ENCODE assay signal across 19 mouse cellular contexts in the genomic region with DNA sequence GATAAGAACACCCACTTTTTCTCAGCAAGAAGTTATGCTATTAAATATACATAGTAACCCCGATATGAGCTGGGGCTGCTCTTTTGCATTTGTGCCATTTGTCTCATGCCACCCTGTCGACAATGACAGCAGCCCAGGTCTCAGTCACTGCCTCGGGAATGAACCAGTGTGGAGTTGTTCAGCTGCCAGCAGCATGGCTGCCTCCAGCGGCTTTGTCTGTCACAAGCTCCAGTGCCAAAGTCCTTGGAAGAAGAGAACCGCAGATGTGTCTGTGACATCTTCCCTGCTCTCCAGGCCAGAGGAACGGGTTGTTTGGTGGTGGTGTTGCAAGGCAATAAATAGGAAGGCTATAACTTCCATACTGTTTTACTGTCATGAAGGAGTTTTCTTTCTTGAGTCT.
DNase-seq lines count a peak whose midpoint lies in the region; ATAC-seq and TF ChIP-seq lines count a peak whose summit lies in the region.
"Had no signal": no experiment of that assay in that cellular context is flagged by ENCODE, and none has a peak within 500 bp of the region (broad histone marks: within the 10 kb centered on the region; RNA-seq: fewer than 3 reads in every experiment).

No protein-coding gene starts in this region.

- peaks cover 0 to 8% of the 10 kb centered on the region in 2 experiments; a peak in 2 of 4 replicates for H3K36me3 ChIP-seq in MEL (ENCODE audit: control insufficient read depth in 1 of 2, insufficient read depth in 2 of 2, low read length in 2 of 2)
- H3K36me3 ChIP-seq: embryonic facial prominence, embryonic 13.5 days; limb, embryonic 15.5 days; liver, embryonic 15.5 days; midbrain, embryonic 13.5 days had no signal

- TF ChIP-seq RAD21 in MEL (IDR thresholded peaks at IDR 0.05; ENCODE audit: low read depth, low read length): no peak

- no peak for TF ChIP-seq CTCF in MEL (IDR thresholded peaks at IDR 0.05 in 2 of 3, conservative IDR thresholded peaks at IDR 0.05 in 1 of 3; ENCODE audit: control insufficient read depth in 1 of 3, insufficient read depth in 1 of 3, low read depth in 2 of 3, low read length in 3 of 3, poor library complexity in 1 of 3, severe bottlenecking in 1 of 3)

- no peak overlapping the region for H3K27ac ChIP-seq in MEL (ENCODE audit: control insufficient read depth, low read depth, low read length)
- H3K27ac ChIP-seq: embryonic facial prominence, embryonic 13.5 days; limb, embryonic 15.5 days; liver, embryonic 15.5 days; midbrain, embryonic 13.5 days had no signal

- H3K4me3 ChIP-seq in MEL (ENCODE audit: control insufficient read depth in 1 of 2, insufficient read depth in 1 of 2, low read depth in 2 of 2, low read length in 2 of 2): no peak overlapping the region
- H3K4me3 ChIP-seq: embryonic facial prominence, embryonic 13.5 days; limb, embryonic 15.5 days; liver, embryonic 15.5 days; midbrain, embryonic 13.5 days had no signal

- H3K4me1 ChIP-seq in MEL (ENCODE audit: control insufficient read depth in 1 of 2, insufficient read depth in 2 of 2, low read length in 2 of 2): peaks cover 8 to 17% of the 10 kb centered on the region in 2 experiments; a peak in 3 of 4 replicates
- H3K4me1 ChIP-seq: embryonic facial prominence, embryonic 13.5 days; limb, embryonic 15.5 days; liver, embryonic 15.5 days; midbrain, embryonic 13.5 days had no signal

- no peaks in the 10 kb centered on the region for H3K9me3 ChIP-seq in MEL (replicated peaks; ENCODE audit: insufficient read depth, low read length)
- H3K9me3 ChIP-seq: embryonic facial prominence, embryonic 13.5 days; limb, embryonic 15.5 days; liver, embryonic 15.5 days; midbrain, embryonic 13.5 days had no signal

- no peak overlapping the region for H3K9ac ChIP-seq in MEL (ENCODE audit: control insufficient read depth, low read depth, low read length, poor library complexity, severe bottlenecking)
- H3K9ac ChIP-seq: embryonic facial prominence, embryonic 13.5 days; limb, embryonic 15.5 days; liver, embryonic 15.5 days; midbrain, embryonic 13.5 days had no signal

- H3K79me2 ChIP-seq in MEL (ENCODE audit: control insufficient read depth, insufficient read depth, low read length, poor library complexity): no peaks in the 10 kb centered on the region

- intact Hi-C loops in heart, postnatal 14 days (cut with DNase I): no loop called here

- no peak for TF ChIP-seq EP300 in MEL (IDR thresholded peaks at IDR 0.05; ENCODE audit: low read depth in 1 of 2, low read length in 2 of 2)

- no peaks in the 10 kb centered on the region for H3K27me3 ChIP-seq in MEL (ENCODE audit: control insufficient read depth in 1 of 2, insufficient read depth in 2 of 2, low read length in 2 of 2)
- H3K27me3 ChIP-seq: embryonic facial prominence, embryonic 13.5 days; limb, embryonic 15.5 days; liver, embryonic 15.5 days; midbrain, embryonic 13.5 days had no signal

- no peak for TF ChIP-seq POLR2A in MEL (IDR thresholded peaks at IDR 0.05; ENCODE audit: control insufficient read depth in 1 of 2, insufficient read depth in 1 of 2, low read depth in 1 of 2, low read length in 2 of 2, poor library complexity in 1 of 2)

- ATAC-seq in cerebellum, adult (ENCODE audit: insufficient number of reproducible peaks, low FRiP score, low TSS enrichment): no peak
- ATAC-seq: activated CD4-positive, CD25-positive, alpha-beta regulatory T cell, adult 4 months; midbrain, embryonic 13.5 days had no signal

- DNase-seq in cerebellum, adult 11 months: peak; percentile 11
- DNase-seq in heart, postnatal 14 days: peak; percentile 5
- DNase-seq in heart, adult 9 months (ENCODE audit: low spot score in 2 of 2): no peak
- no peak for DNase-seq in MEL (ENCODE audit: low read depth, low spot score)
- DNase-seq in cerebellum, adult 9-10 months: peak; percentile 27
- DNase-seq in yolk sac, embryonic 10.5 days (ENCODE audit: low spot score): no peak
- no peak for DNase-seq in spleen, adult 12 weeks (ENCODE audit: low spot score)
- DNase-seq: adrenal gland, postnatal 10 days; kidney, adult 2 months; kidney, postnatal 10 days; layer of hippocampus, postnatal 36 days; lung, postnatal 10 days; thymus, postnatal 4 days had no signal

TF ChIP-seq in MEL, 35 proteins besides CTCF, POLR2A, EP300 and RAD21:
- TF ChIP-seq RCOR1 (IDR thresholded peaks at IDR 0.05; ENCODE audit: low read depth, low read length) (no peak), CHD2 (IDR thresholded peaks at IDR 0.05; ENCODE audit: low read length) (no peak), ETS1 (IDR thresholded peaks at IDR 0.05; ENCODE audit: low read depth, low read length) (0 out of 2 replicates have a peak, but pooled peaks have one; percentile 5), MXI1 (IDR thresholded peaks at IDR 0.05; ENCODE audit: low read depth, low read length) (no peak), TAL1 (IDR thresholded peaks at IDR 0.05; ENCODE audit: low read length) (no peak), GATA1 (IDR thresholded peaks at IDR 0.05; ENCODE audit: low read depth, low read length) (no peak; the same call in 1 of the 2 replicates)

Comparison
In these comparisons a context has a peak if more than half of its experiments do, and no peak if none do; other contexts are left out.
1. DNase-seq: peak in cerebellum, adult 11 months (single experiment), heart, postnatal 14 days (2 of 2) and cerebellum, adult 9-10 months (single experiment); none in heart, adult 9 months (0 of 2), MEL (single experiment), yolk sac, embryonic 10.5 days (single experiment) and spleen, adult 12 weeks (single experiment).